Mouse (Mus musculus): Measurements from ENCODE around the gene Pld4. TPM values are rescaled to one million over a fixed set of nuclear protein-coding genes. Genes with fewer than 3 reads are reported as not detected.

Pld4 gene
- total and polyA plus RNA-seq, 2 experiments from 2014 or later = 3.4 to 7.2 TPM

DNA sequence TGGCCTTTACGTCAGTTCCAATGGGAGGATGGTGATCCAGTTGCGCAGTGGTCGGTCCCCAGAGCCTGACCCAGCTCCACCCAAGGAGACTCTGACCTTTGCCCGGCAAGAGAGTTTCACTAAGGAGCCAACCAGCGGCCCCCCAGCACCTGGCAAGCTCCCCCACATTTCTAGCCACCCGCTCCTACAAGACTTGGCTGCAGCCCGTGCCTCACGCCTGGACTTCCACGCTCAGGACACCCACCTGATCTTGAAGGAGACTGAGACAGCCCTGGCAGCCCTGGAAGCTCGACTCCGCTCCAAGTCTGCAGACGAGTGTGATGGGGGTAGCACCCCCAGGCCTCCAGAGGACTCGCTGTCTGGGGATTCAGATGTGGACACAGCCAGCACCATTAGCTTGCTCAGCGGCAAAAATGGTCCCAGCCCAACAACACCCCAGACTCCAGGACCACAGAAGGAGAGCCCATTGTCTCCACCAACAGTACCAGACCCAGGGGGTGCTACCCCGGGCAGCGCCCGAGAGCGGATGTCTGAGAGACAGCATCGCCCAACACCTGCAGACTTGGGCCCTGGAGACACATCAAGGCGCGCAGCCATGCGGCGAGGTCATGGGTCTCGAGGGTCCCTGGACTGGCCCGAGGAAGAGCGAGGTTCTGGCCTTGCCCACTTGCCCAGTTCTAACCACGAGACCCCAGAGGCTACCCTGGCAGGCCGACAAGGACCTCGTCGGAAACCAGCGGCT is 22.0 kb upstream of the Pld4 start:
- DNase-seq (ENCODE audit: low spot score) = no peak
- H3K9me3 ChIP-seq (replicated peaks; ENCODE audit: control insufficient read depth, low read length) = no peaks in the 10 kb centered on the region
- H3K4me1 ChIP-seq (ENCODE audit: control insufficient read depth, insufficient read depth) = peaks cover 8% of the 10 kb centered on the region; the same call in 1 of the 2 replicates
- no peak overlapping the region for H3K27ac ChIP-seq (ENCODE audit: low read depth)
- WGBS = 92% methylated on average over 31 of the region's 31 CpGs
- H3K36me3 ChIP-seq (replicated peaks; ENCODE audit: control insufficient read depth, insufficient read depth, low read length) = peaks cover 28% of the 10 kb centered on the region; the same call in 1 of the 2 replicates
- no peak for TF ChIP-seq CTCF (IDR thresholded peaks at IDR 0.05; ENCODE audit: low read depth)
- TF ChIP-seq EP300 (IDR thresholded peaks at IDR 0.05; ENCODE audit: low read depth) = no peak
- no peak for ATAC-seq (ENCODE audit: insufficient read depth, low read depth)
- no peak overlapping the region for H3K4me2 ChIP-seq (ENCODE audit: low read depth, low read length)
- no peak overlapping the region for H3K4me3 ChIP-seq (ENCODE audit: low read depth, low read length)
- H3K9ac ChIP-seq (replicated peaks; ENCODE audit: low read depth, low read length) = no peak overlapping the region
- H3K27me3 ChIP-seq (ENCODE audit: control insufficient read depth, insufficient read depth, low read length) = no peaks in the 10 kb centered on the region

GRCm38 (mm10) chr12:112739023-112739568 is 21.4 kb upstream of the Pld4 start:
- ATAC-seq (ENCODE audit: insufficient read depth, low read depth) (no peak), DNase-seq (ENCODE audit: low spot score) (no peak)
- 90% methylated on average over 24 of the region's 24 CpGs for WGBS
- H3K9me3 ChIP-seq (replicated peaks; ENCODE audit: control insufficient read depth, low read length) = no peaks in the 10 kb centered on the region
- H3K36me3 ChIP-seq (replicated peaks; ENCODE audit: control insufficient read depth, insufficient read depth, low read length) = peaks cover 28% of the 10 kb centered on the region; the same call in 1 of the 2 replicates
- no peak overlapping the region for H3K9ac ChIP-seq (replicated peaks; ENCODE audit: low read depth, low read length)
- no peak overlapping the region for H3K4me2 ChIP-seq (ENCODE audit: low read depth, low read length)
- no peak for TF ChIP-seq CTCF (IDR thresholded peaks at IDR 0.05; ENCODE audit: low read depth)
- no peak for TF ChIP-seq EP300 (IDR thresholded peaks at IDR 0.05; ENCODE audit: low read depth)
- H3K27ac ChIP-seq (ENCODE audit: low read depth) = no peak overlapping the region
- no peak overlapping the region for H3K4me3 ChIP-seq (ENCODE audit: low read depth, low read length)
- H3K27me3 ChIP-seq (ENCODE audit: control insufficient read depth, insufficient read depth, low read length) = no peaks in the 10 kb centered on the region
- peaks cover 8% of the 10 kb centered on the region; the same call in 1 of the 2 replicates for H3K4me1 ChIP-seq (ENCODE audit: control insufficient read depth, insufficient read depth)

DNA sequence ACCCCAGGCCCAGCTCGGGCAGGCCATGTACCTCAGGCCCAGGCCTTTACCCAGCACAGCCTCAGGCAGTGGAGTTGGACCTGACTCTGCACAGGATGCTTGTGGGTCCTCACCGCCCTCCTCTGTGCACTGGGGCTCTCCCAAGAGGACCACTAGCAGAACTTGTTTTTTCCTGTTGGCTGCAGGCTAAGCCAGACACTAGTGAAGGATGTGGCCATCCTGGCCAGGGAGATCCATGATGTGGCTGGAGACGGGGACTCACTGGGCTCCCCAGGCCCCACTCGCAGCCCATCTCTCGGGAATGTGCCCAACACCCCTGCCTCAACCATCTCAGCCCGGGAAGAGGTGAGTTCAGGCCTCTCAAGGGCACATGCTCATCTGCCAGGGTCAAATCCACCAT is 17.7 kb upstream of the Pld4 start:
- peak; percentile 29 for ATAC-seq (ENCODE audit: insufficient read depth, low read depth)
- Histone ChIP-seq H3K27me3 (ENCODE audit: control insufficient read depth, insufficient read depth, low read length) (no peaks in the 10 kb centered on the region), H3K4me2 (ENCODE audit: low read depth, low read length) (0 out of 2 replicates have a peak overlapping the region, but pooled peaks have one; percentile 4), H3K4me3 (ENCODE audit: low read depth, low read length) (no peak overlapping the region), H3K27ac (ENCODE audit: low read depth) (peak overlapping the region; percentile 79), H3K9ac (replicated peaks; ENCODE audit: low read depth, low read length) (0 out of 2 replicates have a peak overlapping the region, but pooled peaks have one; percentile 13), H3K36me3 (replicated peaks; ENCODE audit: control insufficient read depth, insufficient read depth, low read length) (0 out of 2 replicates have a peak, but pooled peaks cover 5% of the 10 kb centered on the region), H3K9me3 (replicated peaks; ENCODE audit: control insufficient read depth, low read length) (no peaks in the 10 kb centered on the region), H3K4me1 (ENCODE audit: control insufficient read depth, insufficient read depth) (peaks cover 11% of the 10 kb centered on the region; the same call in 1 of the 2 replicates)
- TF ChIP-seq CTCF (IDR thresholded peaks at IDR 0.05; ENCODE audit: low read depth) (no peak), EP300 (IDR thresholded peaks at IDR 0.05; ENCODE audit: low read depth) (no peak)
- 45% methylated on average over 6 of the region's 6 CpGs for WGBS
- DNase-seq (ENCODE audit: low spot score) = no peak

GRCm38 (mm10) chr12:112743168-112743975 is 17.1 kb upstream of the Pld4 start:
- Histone ChIP-seq H3K9me3 (replicated peaks; ENCODE audit: control insufficient read depth, low read length) (no peaks in the 10 kb centered on the region), H3K36me3 (replicated peaks; ENCODE audit: control insufficient read depth, insufficient read depth, low read length) (0 out of 2 replicates have a peak, but pooled peaks cover 4% of the 10 kb centered on the region), H3K4me2 (ENCODE audit: low read depth, low read length) (0 out of 2 replicates have a peak overlapping the region, but pooled peaks have one; percentile 4), H3K4me1 (ENCODE audit: control insufficient read depth, insufficient read depth) (peaks cover 11% of the 10 kb centered on the region; the same call in 1 of the 2 replicates), H3K9ac (replicated peaks; ENCODE audit: low read depth, low read length) (0 out of 2 replicates have a peak overlapping the region, but pooled peaks have one; percentile 13), H3K4me3 (ENCODE audit: low read depth, low read length) (no peak overlapping the region), H3K27ac (ENCODE audit: low read depth) (peak overlapping the region; percentile 79), H3K27me3 (ENCODE audit: control insufficient read depth, insufficient read depth, low read length) (no peaks in the 10 kb centered on the region)
- ATAC-seq (ENCODE audit: insufficient read depth, low read depth) (peak; percentile 84), DNase-seq (ENCODE audit: low spot score) (peak; percentile 82)
- no peak for TF ChIP-seq EP300 (IDR thresholded peaks at IDR 0.05; ENCODE audit: low read depth)
- peak; percentile 92 for TF ChIP-seq CTCF (IDR thresholded peaks at IDR 0.05; ENCODE audit: low read depth)
- 37% methylated on average over 25 of the region's 25 CpGs for WGBS

DNA sequence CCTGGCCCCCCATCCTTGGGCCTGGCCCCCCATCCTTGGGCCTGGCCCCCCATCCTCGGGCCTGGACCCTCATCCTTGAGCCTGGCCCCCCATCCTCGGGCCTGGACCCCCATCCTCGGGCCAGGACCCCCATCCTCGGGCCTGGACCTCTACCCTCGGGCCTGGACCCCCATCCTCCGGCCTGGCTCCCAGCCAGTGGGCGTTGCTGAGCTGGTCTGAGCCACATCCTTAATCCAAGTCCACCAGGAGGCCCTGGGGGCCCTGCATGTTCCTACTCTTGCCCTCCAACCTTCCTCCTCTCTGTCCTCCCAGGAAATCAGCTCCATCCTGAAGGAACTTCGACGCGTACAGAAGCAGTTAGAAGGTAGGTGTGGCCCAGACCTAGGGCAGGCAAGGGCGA is 16.2 kb upstream of the Pld4 start:
- TF ChIP-seq CTCF (IDR thresholded peaks at IDR 0.05; ENCODE audit: low read depth) = no peak
- TF ChIP-seq EP300 (IDR thresholded peaks at IDR 0.05; ENCODE audit: low read depth) = no peak
- 73% methylated on average over 11 of the region's 11 CpGs for WGBS
- ATAC-seq (ENCODE audit: insufficient read depth, low read depth) = no peak

More for the DNA sequence above, 16.2 kb upstream of the Pld4 start:
- Histone ChIP-seq H3K36me3 (replicated peaks; ENCODE audit: control insufficient read depth, insufficient read depth, low read length) (0 out of 2 replicates have a peak, but pooled peaks cover 4% of the 10 kb centered on the region), H3K4me2 (ENCODE audit: low read depth, low read length) (no peak overlapping the region), H3K9ac (replicated peaks; ENCODE audit: low read depth, low read length) (no peak overlapping the region), H3K9me3 (replicated peaks; ENCODE audit: control insufficient read depth, low read length) (no peaks in the 10 kb centered on the region), H3K27ac (ENCODE audit: low read depth) (no peak overlapping the region), H3K4me1 (ENCODE audit: control insufficient read depth, insufficient read depth) (peaks cover 11% of the 10 kb centered on the region; the same call in 1 of the 2 replicates), H3K4me3 (ENCODE audit: low read depth, low read length) (no peak overlapping the region), H3K27me3 (ENCODE audit: control insufficient read depth, insufficient read depth, low read length) (no peaks in the 10 kb centered on the region)
- DNase-seq (ENCODE audit: low spot score) = no peak
